Mouse (Mus musculus) thymus, adult 2 months (tissue): ENCODE results near the gene Egfl8.

Experiments
- CTCF ChIP-seq: fragments of 200-500 bp; IDR thresholded peaks from 2 replicates; pipeline ENCODE4 v1.5.1; 2012; ENCODE audit warnings: mild to moderate bottlenecking, control low read depth, low read length, moderate library complexity, borderline replicate concordance; ENCODE audit not compliant: control insufficient read depth, poor library complexity, insufficient read depth; ENCODE audit errors: extremely low read depth
- POLR2A ChIP-seq: fragments of 200-500 bp; IDR thresholded peaks from 2 replicates; pipeline ENCODE4 v1.6.1; 2012; ENCODE audit warnings: mild to moderate bottlenecking, low read length, control low read depth, moderate library complexity; ENCODE audit not compliant: control insufficient read depth, poor library complexity, insufficient read depth; ENCODE audit errors: extremely low read depth

- no peak for TF ChIP-seq CTCF
- TF ChIP-seq POLR2A: no peak
Measured at GRCm38 (mm10) chr17:34626062-34626772, 10.4 kb upstream of the Egfl8 start.
